Mouse (Mus musculus) myocyte (in vitro differentiated cells): ENCODE measurements around the gene Snx29.

ENCODE experiments used
- CEBPB ChIP-seq: IDR thresholded peaks from 2 replicates; pipeline ENCODE4 v1.6.1; 2011; ENCODE audit warnings: mild to moderate bottlenecking, moderate library complexity; ENCODE audit not compliant: poor library complexity, insufficient read depth, severe bottlenecking
- E2F4 ChIP-seq: IDR thresholded peaks from one replicate; pipeline ENCODE4 v1.6.1; 2011; ENCODE audit warnings: mild to moderate bottlenecking, control low read depth, moderate library complexity; ENCODE audit not compliant: insufficient read depth
- POLR2A ChIP-seq: IDR thresholded peaks from one replicate; pipeline ENCODE4 v1.6.1; 2011; ENCODE audit warnings: low read depth, mild to moderate bottlenecking, control low read depth, moderate library complexity; ENCODE audit not compliant: insufficient read length
- USF1 ChIP-seq: IDR thresholded peaks from one replicate; pipeline ENCODE4 v1.6.1; 2011; ENCODE audit warnings: low read depth, mild to moderate bottlenecking, control low read depth, moderate library complexity

DNA sequence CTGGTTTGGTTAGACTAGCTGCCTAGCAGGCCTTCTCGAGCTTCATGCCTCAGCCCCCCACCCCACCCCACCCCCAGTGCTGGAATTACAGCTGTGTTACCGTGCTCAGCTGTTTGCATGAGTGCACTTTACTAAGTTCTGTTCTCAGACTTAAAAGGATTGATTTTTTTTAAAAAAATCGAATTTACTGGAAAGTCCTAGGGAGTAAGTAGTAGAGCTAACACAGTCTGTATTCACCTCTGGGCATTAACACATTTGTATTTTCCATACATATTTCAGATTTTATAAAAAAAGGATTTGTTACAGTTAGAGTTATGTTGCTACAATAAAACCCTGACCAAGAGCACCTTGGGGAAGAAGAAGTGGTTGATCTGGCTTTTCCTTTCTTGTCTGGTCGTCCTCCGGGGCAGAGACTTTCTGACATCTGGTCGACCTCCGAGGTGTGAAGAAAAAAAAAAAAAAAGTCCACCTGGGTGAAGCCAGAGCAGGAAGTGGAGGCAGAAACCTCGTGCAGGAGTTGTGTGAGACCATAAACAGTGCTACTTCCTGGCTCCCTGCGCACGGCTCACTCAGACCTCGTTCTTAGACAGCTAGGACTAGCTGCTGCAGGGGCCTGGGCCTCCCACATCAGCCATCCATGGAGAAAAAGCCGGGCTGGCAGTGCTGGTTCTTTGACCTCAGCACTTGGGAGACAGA is 196.2 kb downstream of the Snx29 start:
- TF ChIP-seq E2F4 (no peak), POLR2A (no peak), USF1 (no peak), CEBPB (no peak)
